Mouse (Mus musculus) forebrain, embryonic 11.5 days (tissue): ENCODE results near the gene Sapcd1. TPM values are rescaled to one million over a fixed set of nuclear protein-coding genes. Genes with fewer than 3 reads are reported as not detected.

Experiments
- ATAC-seq: fragments of 200-750 bp; cut with Nextera tagmentation; replicated peaks from 2 replicates; pipeline ENCODE4 v1.8.0; 2017; ENCODE audit warnings: moderate TSS enrichment; ENCODE audit not compliant: low FRiP score
- DNase-seq: peaks from one replicate; pipeline ENCODE4 v3.0.0-alpha.2; 2017; ENCODE audit warnings: low spot score
- H3K27ac ChIP-seq: fragments of 300-500 bp; sonication (generic); 2 replicates; pipeline ENCODE4 v1.5.1; 2014; ENCODE audit warnings: low read depth, low read length
- H3K27me3 ChIP-seq: fragments of 300-500 bp; sonication (generic); 2 replicates; pipeline ENCODE4 v1.6.1; 2014; ENCODE audit warnings: mild to moderate bottlenecking, low read length, mixed read lengths; ENCODE audit not compliant: control insufficient read depth, insufficient read depth
- H3K36me3 ChIP-seq: fragments of 300-500 bp; sonication (generic); 2 replicates; pipeline ENCODE4 v1.6.1; 2014; ENCODE audit warnings: mild to moderate bottlenecking, low read length, moderate library complexity, mixed read lengths; ENCODE audit not compliant: control insufficient read depth, insufficient read depth
- H3K4me1 ChIP-seq: fragments of 300-500 bp; sonication (generic); replicated peaks from 2 replicates; pipeline ENCODE4 v1.6.1; 2014; ENCODE audit warnings: low read length, mixed read lengths; ENCODE audit not compliant: control insufficient read depth, insufficient read depth
- H3K4me2 ChIP-seq: fragments of 300-500 bp; sonication (generic); 2 replicates; pipeline ENCODE4 v1.6.1; 2014; ENCODE audit warnings: low read depth, mild to moderate bottlenecking, low read length, moderate library complexity, mixed read lengths; ENCODE audit not compliant: severe bottlenecking
- H3K4me3 ChIP-seq: fragments of 300-500 bp; sonication (generic); 2 replicates; pipeline ENCODE4 v1.5.1; 2014; ENCODE audit warnings: low read depth, low read length
- H3K9ac ChIP-seq: fragments of 300-500 bp; sonication (generic); 2 replicates; pipeline ENCODE4 v1.6.1; 2014; ENCODE audit warnings: low read length
- H3K9me3 ChIP-seq: fragments of 300-500 bp; sonication (generic); 2 replicates; pipeline ENCODE4 v1.6.1; 2016; ENCODE audit warnings: low read length, mixed read lengths; ENCODE audit not compliant: control insufficient read depth
- WGBS: fragments of 180-500 bp; shearing (Covaris S2); extraction: QIAGEN DNeasy Blood & Tissue Kit; methylation state at CpG from one replicate; pipeline ENCODE4 v1.1.7; 2014; 5-methylcytosine and 5-hydroxymethylcytosine counted together
- polyA plus RNA-seq: library from polyadenylated mRNA; unstranded; fragments of >200 nt; fragmentation: Nextera tagmentation; extraction: Ambion mirVana; gene quantifications from 2 replicates; pipeline ENCODE4 v1.2.1, GENCODE M21; 2014

The Sapcd1 gene
- polyA plus RNA-seq, 1 experiment from 2014 or later = 4.1 TPM

GRCm38 (mm10) chr17:35058316-35058715, 30.5 kb upstream of the Sapcd1 start:
- 78% methylated on average over 9 of the region's 9 CpGs for WGBS
- no peak overlapping the region; the same call in 1 of the 2 replicates for H3K27ac ChIP-seq
- DNase-seq (no peak), ATAC-seq (0 out of 2 replicates have a peak, but pooled peaks have one; percentile 1)
- H3K4me2 ChIP-seq = peak overlapping the region; percentile 73; the same call in 1 of the 2 replicates
- no peaks in the 10 kb centered on the region; the same call in none of the 2 replicates for H3K9me3 ChIP-seq
- no peak overlapping the region; the same call in 1 of the 2 replicates for H3K4me3 ChIP-seq
- H3K9ac ChIP-seq = peak overlapping the region; percentile 23; the same call in 1 of the 2 replicates
- H3K36me3 ChIP-seq = peaks cover 18% of the 10 kb centered on the region
- H3K4me1 ChIP-seq = peaks cover 12% of the 10 kb centered on the region
- H3K27me3 ChIP-seq = no peaks in the 10 kb centered on the region

GRCm38 (mm10) chr17:35057090-35057489, 29.3 kb upstream of the Sapcd1 start:
- Histone ChIP-seq H3K9ac (no peak overlapping the region), H3K27me3 (no peaks in the 10 kb centered on the region), H3K4me3 (no peak overlapping the region), H3K4me1 (peaks cover 14% of the 10 kb centered on the region), H3K9me3 (no peaks in the 10 kb centered on the region; the same call in none of the 2 replicates), H3K27ac (no peak overlapping the region), H3K4me2 (no peak overlapping the region), H3K36me3 (peaks cover 18% of the 10 kb centered on the region)
- no peak for DNase-seq
- no peak for ATAC-seq
- whole genome bisulfite sequencing = 78% methylated on average over 3 of the region's 3 CpGs

GRCm38 (mm10) chr17:35055691-35056495, 28.1 kb upstream of the Sapcd1 start:
- DNase-seq = no peak
- Histone ChIP-seq H3K4me1 (peaks cover 21% of the 10 kb centered on the region), H3K4me2 (no peak overlapping the region), H3K27me3 (no peaks in the 10 kb centered on the region), H3K36me3 (peaks cover 11% of the 10 kb centered on the region), H3K9me3 (no peaks in the 10 kb centered on the region; the same call in none of the 2 replicates), H3K27ac (no peak overlapping the region), H3K9ac (no peak overlapping the region), H3K4me3 (no peak overlapping the region)
- ATAC-seq = no peak
- WGBS = 95% methylated on average over 7 of the region's 7 CpGs

DNA sequence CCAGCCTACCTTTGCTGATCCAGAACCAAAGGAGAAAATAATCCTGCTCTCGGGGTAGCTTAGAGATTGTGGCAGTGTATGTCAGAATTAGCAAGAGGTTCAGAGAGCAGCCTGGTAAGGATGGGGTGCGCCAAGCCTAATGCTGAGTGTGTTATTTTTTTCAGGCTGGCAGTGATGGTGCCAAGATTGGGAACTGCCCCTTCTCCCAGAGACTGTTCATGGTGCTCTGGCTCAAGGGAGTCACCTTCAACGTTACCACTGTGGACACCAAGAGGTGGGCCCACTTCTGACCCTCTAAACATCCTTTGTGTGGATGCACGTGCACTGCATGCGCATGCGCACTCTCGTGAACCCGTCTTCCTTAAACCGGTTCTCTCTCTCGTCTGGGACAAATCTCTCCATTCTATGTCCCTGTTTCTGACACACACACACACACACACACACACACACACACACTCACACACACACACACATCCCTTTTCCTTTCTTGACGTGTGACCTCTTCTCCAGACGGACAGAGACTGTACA, 24.5 kb upstream of the Sapcd1 start:
- no peaks in the 10 kb centered on the region for H3K27me3 ChIP-seq
- ATAC-seq (no peak), DNase-seq (no peak)
- peak overlapping the region; percentile 74 for H3K9ac ChIP-seq
- peaks cover 11% of the 10 kb centered on the region for H3K36me3 ChIP-seq
- 87% methylated on average over 12 of the region's 12 CpGs for WGBS
- H3K27ac ChIP-seq = peak overlapping the region; percentile 91
- peak overlapping the region; percentile 58; the same call in 1 of the 2 replicates for H3K4me3 ChIP-seq
- H3K4me1 ChIP-seq = peaks cover 25% of the 10 kb centered on the region
- peak overlapping the region; percentile 88 for H3K4me2 ChIP-seq
- H3K9me3 ChIP-seq = no peaks in the 10 kb centered on the region; the same call in none of the 2 replicates

- Histone ChIP-seq H3K27me3 (no peaks in the 10 kb centered on the region), H3K27ac (peak overlapping the region; percentile 91), H3K9me3 (no peaks in the 10 kb centered on the region; the same call in none of the 2 replicates), H3K36me3 (peaks cover 11% of the 10 kb centered on the region), H3K4me1 (peaks cover 29% of the 10 kb centered on the region), H3K4me2 (peak overlapping the region; percentile 88), H3K9ac (peak overlapping the region; percentile 74), H3K4me3 (peak overlapping the region; percentile 58)
- peak; percentile 43 for ATAC-seq
- DNase-seq = peak; percentile 81
- 2% methylated on average over 21 of the region's 21 CpGs for WGBS
Observed at GRCm38 (mm10) chr17:35051156-35052086, 23.6 kb upstream of the Sapcd1 start.

- Histone ChIP-seq H3K9ac (peak overlapping the region; percentile 79), H3K27me3 (no peaks in the 10 kb centered on the region), H3K9me3 (no peaks in the 10 kb centered on the region; the same call in none of the 2 replicates), H3K36me3 (peaks cover 5% of the 10 kb centered on the region), H3K27ac (peak overlapping the region; percentile 86), H3K4me2 (peak overlapping the region; percentile 88), H3K4me3 (peak overlapping the region; percentile 58), H3K4me1 (peaks cover 32% of the 10 kb centered on the region)
- DNase-seq = peak; percentile 82
- 2% methylated on average over 27 of the region's 27 CpGs for WGBS
- ATAC-seq = no peak
Observed at GRCm38 (mm10) chr17:35050126-35050750, 22.4 kb upstream of the Sapcd1 start.

DNA sequence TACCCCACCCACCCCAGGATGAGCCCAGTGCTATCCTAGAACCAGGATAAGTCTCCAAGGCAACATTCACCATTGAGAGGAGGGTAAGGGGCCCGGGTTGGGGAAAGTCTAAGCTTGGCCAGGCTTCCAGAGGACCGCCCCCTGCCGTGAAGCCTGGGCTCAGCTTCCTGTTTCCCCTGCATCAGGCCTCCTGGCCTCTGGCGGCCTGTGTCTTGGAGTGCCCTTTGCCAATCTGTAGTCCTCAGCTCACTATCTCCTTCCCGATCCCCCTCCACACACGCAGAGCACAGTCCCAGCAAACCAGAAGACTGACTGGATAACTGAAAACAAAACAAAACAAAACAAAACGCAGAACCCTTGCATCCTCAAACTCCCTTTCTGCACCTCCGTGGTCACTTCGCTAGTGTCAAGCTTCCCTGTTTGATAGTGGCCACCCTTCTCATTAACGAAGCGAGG, 21.8 kb upstream of the Sapcd1 start, which contains the start of gene Clic1:
Gene Clic1 (plus strand): TSS at position 406 of the 456 bp plus-strand sequence.
- ATAC-seq = peak; percentile 5; the same call in 1 of the 2 replicates

More for the DNA sequence above, 21.8 kb upstream of the Sapcd1 start, which contains the start of gene Clic1:
- Histone ChIP-seq H3K4me1 (peaks cover 32% of the 10 kb centered on the region), H3K4me3 (peak within 1 kb of the TSS; percentile 58), H3K27ac (peak within 1 kb of the TSS; percentile 86), H3K9ac (peak within 1 kb of the TSS; percentile 79), H3K36me3 (peaks cover 5% of the 10 kb centered on the region), H3K27me3 (no peaks in the 10 kb centered on the region), H3K9me3 (no peaks in the 10 kb centered on the region; the same call in none of the 2 replicates), H3K4me2 (peak within 1 kb of the TSS; percentile 88)
- DNase-seq = peak; percentile 88
- 1% methylated on average over 11 of the region's 11 CpGs for WGBS
